Comparison of ENCODE assay signal across 17 mouse cellular contexts in the genomic region with DNA sequence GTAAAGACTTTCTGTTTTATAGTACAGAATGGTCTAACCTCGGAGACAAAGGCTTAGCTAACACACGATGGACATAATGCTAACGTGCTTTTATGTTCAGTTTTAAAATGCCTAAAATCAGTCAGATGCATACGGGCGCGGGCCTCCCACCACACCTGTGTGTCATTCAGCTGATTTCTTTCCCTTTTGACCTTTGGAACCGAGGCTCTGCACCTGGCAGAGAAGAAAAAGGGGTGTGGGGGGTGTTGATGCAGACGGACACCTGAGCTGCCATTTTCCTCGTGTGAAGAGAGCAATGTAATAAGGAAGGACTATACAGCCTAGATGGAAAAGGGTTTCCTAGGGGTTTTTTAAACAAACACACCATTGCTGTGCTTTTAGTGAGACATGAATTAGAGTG.
"Had no signal": no experiment of that assay in that cellular context is flagged by ENCODE, and none has a peak within 500 bp of the region (broad histone marks: within the 10 kb centered on the region; RNA-seq: fewer than 3 reads in every experiment).

No protein-coding gene starts in this region.

- H3K9me3 ChIP-seq: limb, embryonic 10.5 days; limb, embryonic 13.5 days; liver, embryonic 12.5 days; liver, embryonic 15.5 days; lung, embryonic 15.5 days; megakaryocyte, embryonic 14.5 days; midbrain, embryonic 10.5 days had no signal

- H3K36me3 ChIP-seq: limb, embryonic 10.5 days; limb, embryonic 13.5 days; liver, embryonic 12.5 days; liver, embryonic 15.5 days; lung, embryonic 15.5 days; midbrain, embryonic 10.5 days had no signal

- ATAC-seq: liver, embryonic 12.5 days had no signal

- H3K27ac ChIP-seq: kidney, postnatal 0 days; limb, embryonic 10.5 days; limb, embryonic 13.5 days; liver, embryonic 12.5 days; liver, embryonic 15.5 days; lung, embryonic 15.5 days; midbrain, embryonic 10.5 days had no signal

- H3K27me3 ChIP-seq: limb, embryonic 13.5 days; liver, embryonic 12.5 days; liver, embryonic 15.5 days; lung, embryonic 15.5 days; megakaryocyte, embryonic 14.5 days had no signal

- H3K9ac ChIP-seq: limb, embryonic 13.5 days; liver, embryonic 12.5 days; liver, embryonic 15.5 days; lung, embryonic 15.5 days had no signal

- H3K4me3 ChIP-seq: limb, embryonic 10.5 days; limb, embryonic 13.5 days; liver, embryonic 12.5 days; liver, embryonic 15.5 days; lung, embryonic 15.5 days; megakaryocyte, embryonic 14.5 days; midbrain, embryonic 10.5 days had no signal

- H3K4me2 ChIP-seq: liver, embryonic 12.5 days; liver, embryonic 15.5 days; lung, embryonic 15.5 days had no signal

- DNase-seq: kidney, adult 18-20 months; layer of hippocampus, postnatal 36 days; liver; lung, adult 18-20 months; lung, postnatal 10 days; lung, postnatal 36 days; midbrain, embryonic 14.5 days; thymus, adult 18-20 months; thymus, postnatal 36 days had no signal
